Mouse (Mus musculus) E14TG2a.4 (cell line): ENCODE data around the gene Eif5.

Experiments used
- H3K27me3 ChIP-seq: 2 replicates; pipeline ENCODE4 v1.6.1; 2014; ENCODE audit warnings: low read length, control low read depth; ENCODE audit not compliant: insufficient read depth
- H3K36me3 ChIP-seq: 2 replicates; pipeline ENCODE4 v1.6.1; 2014; ENCODE audit warnings: low read length, control low read depth; ENCODE audit not compliant: insufficient read depth
- H3K4me1 ChIP-seq: replicated peaks from 2 replicates; pipeline ENCODE4 v1.6.1; 2014; ENCODE audit warnings: low read depth, low read length, control low read depth
- H3K4me3 ChIP-seq: replicated peaks from 2 replicates; pipeline ENCODE4 v1.5.1; 2014; ENCODE audit warnings: mild to moderate bottlenecking, low read length
- H3K9me3 ChIP-seq: 2 replicates; pipeline ENCODE4 v1.6.1; 2014; ENCODE audit warnings: low read length, control low read depth
- CTCF ChIP-seq: conservative IDR thresholded peaks from 2 replicates; pipeline ENCODE4 v1.5.1; 2014; ENCODE audit warnings: low read length
- NANOG ChIP-seq: IDR thresholded peaks from 2 replicates; pipeline ENCODE4 v1.6.1; 2014; ENCODE audit warnings: borderline replicate concordance, low read length, mixed read lengths
- POU5F1 ChIP-seq: IDR thresholded peaks from 2 replicates; pipeline ENCODE4 v1.6.1; 2014; ENCODE audit warnings: low read length, borderline replicate concordance

Eif5 gene

DNA sequence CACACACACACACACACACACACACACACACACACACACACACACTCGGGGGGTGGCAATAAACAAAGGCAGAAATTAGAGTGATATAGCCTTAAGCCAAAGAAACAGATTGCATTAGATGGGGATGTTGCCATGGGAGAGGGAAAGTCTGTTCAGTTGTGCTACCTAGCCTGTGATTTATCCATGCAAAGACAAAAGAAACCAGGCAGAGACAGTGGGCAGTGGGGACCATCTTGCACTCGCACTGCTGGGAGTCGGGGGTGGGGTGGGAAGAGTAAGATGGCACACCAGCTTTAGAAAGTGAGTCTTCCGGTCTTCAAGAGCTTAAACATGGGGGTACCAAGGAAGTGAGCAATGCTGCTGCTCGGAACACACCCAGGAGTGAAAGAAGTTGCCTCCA lies 22.5 kb downstream of the Eif5 start:
- peaks cover 37% of the 10 kb centered on the region for H3K4me1 ChIP-seq
- H3K9me3 ChIP-seq = no peaks in the 10 kb centered on the region
- peaks cover 2% of the 10 kb centered on the region; the same call in 1 of the 2 replicates for H3K27me3 ChIP-seq
- H3K36me3 ChIP-seq = no peaks in the 10 kb centered on the region
- TF ChIP-seq CTCF = no peak
- no peak for TF ChIP-seq NANOG
- TF ChIP-seq POU5F1 = no peak
- H3K4me3 ChIP-seq = no peak overlapping the region

DNA sequence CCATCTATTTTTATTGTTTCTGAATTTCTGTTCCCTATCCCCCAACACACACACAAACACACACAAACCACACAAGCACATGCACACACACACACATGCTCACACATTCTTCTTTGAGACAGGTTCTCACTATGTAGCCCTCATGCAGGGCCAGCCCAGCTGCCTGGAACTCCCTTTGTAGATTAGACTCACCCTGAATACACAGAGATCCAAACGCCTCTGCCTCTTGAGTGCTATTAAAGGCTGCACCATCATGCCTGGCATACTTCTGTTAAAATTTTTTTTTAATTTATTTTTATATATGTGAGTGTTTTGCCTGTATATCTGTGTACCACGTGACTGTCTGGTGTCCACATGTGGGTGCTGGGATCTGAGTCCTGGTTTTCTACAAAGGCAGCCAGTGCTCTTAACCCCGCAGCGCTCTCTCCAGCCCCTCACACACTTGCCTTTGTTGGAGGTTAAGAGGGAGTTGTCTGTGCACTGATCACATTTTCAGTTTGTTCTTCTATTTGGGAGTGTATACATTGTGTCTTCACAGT lies 24.5 kb downstream of the Eif5 start:
- no peak overlapping the region for H3K4me3 ChIP-seq
- no peaks in the 10 kb centered on the region for H3K36me3 ChIP-seq
- H3K4me1 ChIP-seq = peaks cover 28% of the 10 kb centered on the region
- H3K9me3 ChIP-seq = no peaks in the 10 kb centered on the region
- H3K27me3 ChIP-seq = peaks cover 2% of the 10 kb centered on the region; the same call in 1 of the 2 replicates
- TF ChIP-seq CTCF (no peak), NANOG (no peak), POU5F1 (no peak)

DNA sequence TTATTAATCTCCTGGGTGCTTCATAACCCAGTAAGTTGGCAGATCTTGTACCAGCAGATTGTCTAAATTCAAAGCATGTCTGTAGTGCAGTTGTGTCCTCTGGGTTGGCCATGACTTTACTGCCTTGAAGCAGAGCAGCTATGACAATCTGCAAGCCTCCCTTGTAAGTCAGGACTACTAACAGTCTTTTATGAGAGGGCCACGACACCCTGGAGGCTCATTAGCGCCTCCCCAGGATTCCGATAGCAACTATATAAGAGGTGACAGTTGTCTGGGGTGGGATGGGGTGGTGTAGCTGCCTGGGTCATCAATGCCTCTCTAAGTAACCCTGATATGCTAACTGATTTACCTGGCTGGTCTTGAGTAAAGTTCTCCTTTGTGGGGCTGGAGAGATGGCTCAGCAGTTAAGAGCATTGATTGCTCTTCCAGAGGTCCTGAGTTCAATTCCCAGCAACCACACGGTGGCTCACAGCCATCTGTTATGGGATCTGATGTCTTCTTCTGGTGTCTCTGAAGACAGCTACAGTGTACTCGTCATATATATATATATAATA lies 25.3 kb downstream of the Eif5 start:
- H3K4me3 ChIP-seq = no peak overlapping the region
- peaks cover 2% of the 10 kb centered on the region; the same call in 1 of the 2 replicates for H3K27me3 ChIP-seq
- H3K4me1 ChIP-seq = peaks cover 28% of the 10 kb centered on the region
- no peaks in the 10 kb centered on the region for H3K36me3 ChIP-seq
- no peak for TF ChIP-seq POU5F1
- peak; percentile 15; the same call in 1 of the 2 replicates for TF ChIP-seq CTCF
- TF ChIP-seq NANOG = no peak
- H3K9me3 ChIP-seq = no peaks in the 10 kb centered on the region

- TF ChIP-seq POU5F1 (no peak), NANOG (no peak)
- H3K4me1 ChIP-seq = peaks cover 19% of the 10 kb centered on the region
- peaks cover 12% of the 10 kb centered on the region for H3K27me3 ChIP-seq
- no peak overlapping the region for H3K4me3 ChIP-seq
- no peaks in the 10 kb centered on the region for H3K36me3 ChIP-seq
- no peaks in the 10 kb centered on the region for H3K9me3 ChIP-seq
Observed at GRCm38 (mm10) chr12:111565363-111565762, 27.5 kb downstream of the Eif5 start.

GRCm38 (mm10) chr12:111568836-111569235 lies 31.0 kb downstream of the Eif5 start:
- H3K27me3 ChIP-seq = peaks cover 28% of the 10 kb centered on the region
- TF ChIP-seq NANOG = no peak
- TF ChIP-seq POU5F1 = no peak
- H3K4me1 ChIP-seq = peaks cover 21% of the 10 kb centered on the region
- no peaks in the 10 kb centered on the region for H3K36me3 ChIP-seq
- peak overlapping the region; percentile 43 for H3K4me3 ChIP-seq
- no peaks in the 10 kb centered on the region for H3K9me3 ChIP-seq

- H3K9me3 ChIP-seq = no peaks in the 10 kb centered on the region
- H3K4me1 ChIP-seq = peaks cover 40% of the 10 kb centered on the region
- no peaks in the 10 kb centered on the region for H3K36me3 ChIP-seq
- TF ChIP-seq POU5F1 (no peak), NANOG (no peak), CTCF (no peak)
- peaks cover 28% of the 10 kb centered on the region for H3K27me3 ChIP-seq
- H3K4me3 ChIP-seq = no peak overlapping the region
Observed at GRCm38 (mm10) chr12:111572406-111572805, 34.6 kb downstream of the Eif5 start.

GRCm38 (mm10) chr12:111573315-111573714 lies 35.5 kb downstream of the Eif5 start:
- H3K9me3 ChIP-seq = no peaks in the 10 kb centered on the region
- H3K4me3 ChIP-seq = peak overlapping the region; percentile 96
- peaks cover 43% of the 10 kb centered on the region for H3K4me1 ChIP-seq
- H3K27me3 ChIP-seq = peaks cover 28% of the 10 kb centered on the region
- TF ChIP-seq POU5F1 (no peak), NANOG (no peak), CTCF (no peak)
- H3K36me3 ChIP-seq = no peaks in the 10 kb centered on the region

DNA sequence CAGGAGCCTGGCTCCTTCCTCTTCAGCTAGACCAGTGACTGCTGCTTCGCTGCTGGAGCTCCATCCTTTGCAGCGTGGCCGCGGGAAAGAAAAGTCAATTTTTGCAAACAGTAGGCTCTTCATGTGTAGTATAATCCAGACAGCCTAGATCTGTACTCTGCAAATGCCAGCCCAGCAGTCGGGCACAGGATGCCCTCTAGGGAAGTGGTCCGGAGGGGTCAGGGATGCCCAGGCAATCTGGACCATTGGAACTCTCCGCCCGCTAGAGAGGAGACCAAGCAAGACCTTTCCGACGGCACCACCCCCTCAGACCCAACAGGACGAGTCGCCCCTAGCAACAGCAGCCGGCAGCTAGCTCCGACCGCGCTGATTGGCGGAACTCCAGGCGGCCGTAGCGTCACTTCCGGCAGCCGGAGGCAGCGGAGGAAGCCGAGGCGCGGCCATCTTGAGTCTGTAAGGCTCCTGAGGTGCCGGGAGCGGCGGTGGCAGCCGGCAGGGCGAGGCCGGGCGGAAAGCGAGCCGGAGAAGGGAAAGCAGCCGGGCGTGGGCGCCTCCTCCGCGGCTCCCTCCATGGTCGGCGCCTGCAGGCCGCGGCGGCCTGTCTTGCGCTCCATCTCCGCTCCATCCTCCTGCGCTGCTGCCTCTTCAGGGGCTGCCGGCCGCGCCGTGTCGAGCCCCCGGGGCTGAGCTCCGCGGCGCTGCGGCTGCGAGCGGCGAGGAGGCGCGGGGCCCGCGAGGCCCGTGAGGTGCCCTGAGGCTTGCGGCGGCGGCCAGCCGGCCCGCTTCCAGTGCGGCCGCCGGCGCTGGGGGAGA lies 36.5 kb downstream of the Eif5 start, which contains the start of gene Mark3:
Gene Mark3, plus strand, starts transcription at position 450 of the 813 bp plus-strand sequence.
- TF ChIP-seq NANOG (no peak), CTCF (no peak)
- peak within 1 kb of the TSS; percentile 96 for H3K4me3 ChIP-seq
- peaks cover 23% of the 10 kb centered on the region for H3K27me3 ChIP-seq
- peaks cover 37% of the 10 kb centered on the region for H3K4me1 ChIP-seq
- no peaks in the 10 kb centered on the region for H3K36me3 ChIP-seq
- H3K9me3 ChIP-seq = no peaks in the 10 kb centered on the region
